Comparison of ENCODE assay signal across 23 mouse cellular contexts in genomic region chr12:16898221-16898620, GRCm38 (mm10). TPM values are rescaled to one million over a fixed set of nuclear protein-coding genes. Genes with fewer than 3 reads are reported as not detected.
DNase-seq lines count a peak whose midpoint lies in the region; ATAC-seq and TF ChIP-seq lines count a peak whose summit lies in the region.
"Had no signal": no experiment of that assay in that cellular context is flagged by ENCODE, and none has a peak within 500 bp of the region (broad histone marks: within the 10 kb centered on the region; RNA-seq: fewer than 3 reads in every experiment).

No protein-coding gene starts in this region.

- DNase-seq in cerebellum, adult 2 months: no peak
- DNase-seq in cerebellum, adult 8-10 months: no peak
- DNase-seq in heart, postnatal 36 days: no peak
- no peak for DNase-seq in liver, embryonic 13.5 days
- no peak for DNase-seq in liver
- no peak for DNase-seq in right cerebral cortex, postnatal 25 days
- no peak for DNase-seq in layer of hippocampus, postnatal 36 days
- DNase-seq: adrenal gland, postnatal 25 days; gastrocnemius, postnatal 25 days; kidney, postnatal 4 days; lung, adult 2 months; lung, postnatal 36 days had no signal

- no peaks in the 10 kb centered on the region for H3K27me3 ChIP-seq in cerebellum, adult 2 months (ENCODE audit: control insufficient read depth, insufficient read depth, low read length)
- H3K27me3 ChIP-seq in heart, embryonic 12.5 days (replicated peaks): no peaks in the 10 kb centered on the region
- H3K27me3 ChIP-seq in liver, embryonic 13.5 days: no peaks in the 10 kb centered on the region
- H3K27me3 ChIP-seq: embryonic facial prominence, embryonic 13.5 days; forebrain, embryonic 15.5 days; kidney, embryonic 15.5 days; limb, embryonic 12.5 days; midbrain, embryonic 12.5 days; neural tube, embryonic 12.5 days had no signal

- peak overlapping the region; percentile 17; the same call in 1 of the 2 replicates for H3K4me2 ChIP-seq in heart, embryonic 12.5 days
- no peak overlapping the region for H3K4me2 ChIP-seq in liver, embryonic 13.5 days
- H3K4me2 ChIP-seq: embryonic facial prominence, embryonic 13.5 days; forebrain, embryonic 15.5 days; kidney, embryonic 15.5 days; limb, embryonic 12.5 days; midbrain, embryonic 12.5 days; neural tube, embryonic 12.5 days had no signal

- no peak for TF ChIP-seq POLR2A in cerebellum, adult 2 months (IDR thresholded peaks at IDR 0.05; ENCODE audit: borderline replicate concordance, insufficient read depth, low read length)

- no peak for TF ChIP-seq CTCF in cerebellum, adult 2 months (IDR thresholded peaks at IDR 0.05; ENCODE audit: borderline replicate concordance, insufficient read depth, low read depth, low read length)

- peak overlapping the region; percentile 19 for H3K4me3 ChIP-seq in cerebellum, adult 2 months (replicated peaks; ENCODE audit: insufficient read depth, low read depth, low read length)
- H3K4me3 ChIP-seq in heart, embryonic 12.5 days: no peak overlapping the region
- no peak overlapping the region for H3K4me3 ChIP-seq in liver, embryonic 13.5 days (replicated peaks)
- H3K4me3 ChIP-seq: embryonic facial prominence, embryonic 13.5 days; forebrain, embryonic 15.5 days; hindbrain, embryonic 10.5 days; kidney, embryonic 15.5 days; limb, embryonic 12.5 days; midbrain, embryonic 12.5 days; neural tube, embryonic 12.5 days had no signal

- no peaks in the 10 kb centered on the region for H3K36me3 ChIP-seq in heart, embryonic 12.5 days
- H3K36me3 ChIP-seq in liver, embryonic 13.5 days: no peaks in the 10 kb centered on the region
- H3K36me3 ChIP-seq: embryonic facial prominence, embryonic 13.5 days; forebrain, embryonic 15.5 days; G1E; hindbrain, embryonic 10.5 days; kidney, embryonic 15.5 days; limb, embryonic 12.5 days; midbrain, embryonic 12.5 days; neural tube, embryonic 12.5 days had no signal

- no peaks in the 10 kb centered on the region for H3K9me3 ChIP-seq in heart, embryonic 12.5 days (replicated peaks)
- H3K9me3 ChIP-seq in liver, embryonic 13.5 days (replicated peaks): no peaks in the 10 kb centered on the region
- H3K9me3 ChIP-seq: embryonic facial prominence, embryonic 13.5 days; forebrain, embryonic 15.5 days; G1E; hindbrain, embryonic 10.5 days; kidney, embryonic 15.5 days; limb, embryonic 12.5 days; midbrain, embryonic 12.5 days; neural tube, embryonic 12.5 days had no signal

- ATAC-seq in heart, embryonic 12.5 days (ENCODE audit: insufficient number of reproducible peaks, low FRiP score): no peak
- ATAC-seq in liver, embryonic 13.5 days (ENCODE audit: low read depth): no peak
- ATAC-seq: forebrain, embryonic 15.5 days; hindbrain, postnatal 0 days; intestine, postnatal 0 days had no signal

- peaks cover 9% of the 10 kb centered on the region; the same call in 1 of the 2 replicates for H3K4me1 ChIP-seq in cerebellum, adult 2 months (ENCODE audit: control insufficient read depth, insufficient read depth, low read length)
- peaks cover 36% of the 10 kb centered on the region for H3K4me1 ChIP-seq in heart, embryonic 12.5 days (replicated peaks)
- H3K4me1 ChIP-seq in liver, embryonic 13.5 days (replicated peaks): peaks cover 63% of the 10 kb centered on the region

- intact Hi-C loops in heart, postnatal 36 days (cut with DNase I): loop anchor here (5.0 to 10.0 kb wide), 2 partner anchors 34 to 313 kb away; no protein-coding TSS in a partner anchor

- no peak overlapping the region for H3K9ac ChIP-seq in heart, embryonic 12.5 days
- H3K9ac ChIP-seq in liver, embryonic 13.5 days: no peak overlapping the region
- H3K9ac ChIP-seq: embryonic facial prominence, embryonic 13.5 days; forebrain, embryonic 15.5 days; kidney, embryonic 15.5 days; limb, embryonic 12.5 days; midbrain, embryonic 12.5 days; neural tube, embryonic 12.5 days had no signal

- WGBS in cerebellum, adult 2 months: 60% methylated on average over 2 of the region's 2 CpGs
- WGBS in heart, embryonic 12.5 days: 44% methylated on average over 2 of the region's 2 CpGs
- WGBS in liver, embryonic 13.5 days (ENCODE audit: insufficient replicate concordance): 38% methylated on average over 2 of the region's 2 CpGs

- H3K27ac ChIP-seq in cerebellum, adult 2 months (ENCODE audit: insufficient read depth, low read length): peak overlapping the region; percentile 28; the same call in 1 of the 2 replicates
- no peak overlapping the region for H3K27ac ChIP-seq in heart, embryonic 12.5 days (ENCODE audit: poor library complexity, severe bottlenecking)
- H3K27ac ChIP-seq in liver, embryonic 13.5 days: peak overlapping the region; percentile 32; the same call in 1 of the 2 replicates
- H3K27ac ChIP-seq: embryonic facial prominence, embryonic 13.5 days; forebrain, embryonic 15.5 days; hindbrain, embryonic 10.5 days; hindbrain, postnatal 0 days; kidney, embryonic 15.5 days; limb, embryonic 12.5 days; midbrain, embryonic 12.5 days; neural tube, embryonic 12.5 days had no signal

RNA-seq across cellular contexts. Expression of gene Rock2, which starts 3.5 kb away (rescaled TPM):
- polyA plus RNA-seq in cerebellum, adult 2 months (2012; rRNA removed): 37.5 and 39.1 TPM in 2 replicates
- 29.7 and 32.0 TPM in 2 replicates for polyA plus RNA-seq in heart, embryonic 12.5 days (2016; fragmentation: Nextera tagmentation; extraction: Ambion mirVana)
- 10 to 100 TPM; 77.4 to 84.9 TPM for total RNA-seq in heart, postnatal 36 days (2021)
- 7.0 and 7.7 TPM in 2 replicates for polyA plus RNA-seq in liver, embryonic 13.5 days (2015; fragmentation: Nextera tagmentation; extraction: Ambion mirVana)
- total RNA-seq in layer of hippocampus, postnatal 36 days (2021): 100 to 1,000 TPM; 136 to 137 TPM
